11 mouse cellular contexts compared by ENCODE assay signal in the genomic region with DNA sequence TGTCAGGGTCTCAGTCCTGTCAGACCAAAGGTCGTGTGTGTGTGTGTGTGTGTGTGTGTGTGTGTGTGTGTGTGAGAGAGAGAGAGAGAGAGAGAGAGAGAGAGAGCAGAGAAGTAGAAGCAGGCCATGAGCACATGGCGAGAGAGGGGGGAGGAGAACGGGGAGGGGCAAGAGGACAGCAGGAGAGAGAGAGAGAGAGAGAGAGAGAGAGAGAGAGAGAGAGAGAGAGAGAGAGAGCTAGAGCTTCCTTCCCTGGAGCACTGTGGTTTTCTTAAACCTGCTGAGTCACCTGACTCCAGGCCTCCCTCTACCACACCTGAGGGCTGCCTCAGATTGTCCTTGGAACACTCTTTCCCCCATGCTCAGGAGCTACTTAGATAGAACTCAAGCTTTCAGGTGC. TPM values are rescaled to one million over a fixed set of nuclear protein-coding genes. Genes with fewer than 3 reads are reported as not detected.
DNase-seq lines count a peak whose midpoint lies in the region; ATAC-seq and TF ChIP-seq lines count a peak whose summit lies in the region.
"Not testable (repeated sequence)": the region's sequence is repeated elsewhere in the genome, so short reads cannot be mapped to it uniquely, and the experiment has no call there.
"Had no signal": no experiment of that assay in that cellular context is flagged by ENCODE, and none has a peak within 500 bp of the region (broad histone marks: within the 10 kb centered on the region; RNA-seq: fewer than 3 reads in every experiment).

No protein-coding gene starts in this region.

- 18% methylated on average over 3 of the region's 3 CpGs for WGBS in heart, embryonic 10.5 days
- 38% methylated on average over 3 of the region's 3 CpGs for whole genome bisulfite sequencing in hindbrain, embryonic 13.5 days
- 24% methylated on average over 3 of the region's 3 CpGs for WGBS in liver, embryonic 16.5 days (ENCODE audit: insufficient replicate concordance)
- 38% methylated on average over 3 of the region's 3 CpGs for WGBS in midbrain, embryonic 11.5 days

- DNase-seq in 3134 (ENCODE audit: extremely low read depth, insufficient read length, low spot score) (peak; percentile 71), ZHBTc4 (ENCODE audit: low read depth, low spot score) (peak; percentile 73)
- DNase-seq in heart, embryonic 10.5 days (ENCODE audit: low spot score), result not testable (repeated sequence)
- DNase-seq in kidney, postnatal 4 days, result peak; percentile 38 to 54
- peak; percentile 65 for DNase-seq in midbrain, embryonic 11.5 days (ENCODE audit: low spot score, missing footprints)

- H3K9me3 ChIP-seq in ES-Bruce4 (replicated peaks; ENCODE audit: control insufficient read depth, insufficient read depth, low read length, poor library complexity, severe bottlenecking); heart, embryonic 10.5 days; hindbrain, embryonic 13.5 days; liver, embryonic 16.5 days (replicated peaks; ENCODE audit: control insufficient read depth, low read length); midbrain, embryonic 11.5 days (ENCODE audit: control insufficient read depth, low read length): not testable (repeated sequence)

- peak overlapping the region; percentile 93 for H3K27ac ChIP-seq in ES-Bruce4 (ENCODE audit: insufficient read depth, low read length)
- peak overlapping the region; percentile 83 for H3K27ac ChIP-seq in heart, embryonic 10.5 days
- H3K27ac ChIP-seq in hindbrain, embryonic 13.5 days; midbrain, embryonic 11.5 days (ENCODE audit: low read depth, low read length): not testable (repeated sequence)
- H3K27ac ChIP-seq in liver, embryonic 16.5 days (ENCODE audit: low read length), result peak overlapping the region; percentile 38; the same call in 1 of the 2 replicates

- peak; percentile 79 for TF ChIP-seq EP300 in ES-Bruce4 (IDR thresholded peaks at IDR 0.05; ENCODE audit: insufficient read depth, low read depth, low read length)

- not testable (repeated sequence) for H3K36me3 ChIP-seq in ES-Bruce4 (ENCODE audit: control insufficient read depth, insufficient read depth, low read length, poor library complexity, severe bottlenecking); heart, embryonic 10.5 days; hindbrain, embryonic 13.5 days; liver, embryonic 16.5 days (ENCODE audit: control insufficient read depth, insufficient read depth); midbrain, embryonic 11.5 days (ENCODE audit: control insufficient read depth, insufficient read depth, low read length)

- peak; percentile 19 for TF ChIP-seq POLR2A in ES-Bruce4 (IDR thresholded peaks at IDR 0.05; ENCODE audit: insufficient read depth, low read length)

- not testable (repeated sequence) for H3K4me2 ChIP-seq in hindbrain, embryonic 13.5 days; liver, embryonic 16.5 days (ENCODE audit: low read depth, low read length); midbrain, embryonic 11.5 days

- not testable (repeated sequence) for H3K27me3 ChIP-seq in ES-Bruce4 (ENCODE audit: control insufficient read depth, insufficient read depth, low read length, poor library complexity, severe bottlenecking); heart, embryonic 10.5 days (ENCODE audit: insufficient read depth, poor library complexity, severe bottlenecking); hindbrain, embryonic 13.5 days; liver, embryonic 16.5 days (ENCODE audit: control insufficient read depth, insufficient read depth, low read depth, low read length); midbrain, embryonic 11.5 days (ENCODE audit: control insufficient read depth, insufficient read depth, low read length)

- ATAC-seq in hindbrain, embryonic 13.5 days (ENCODE audit: low FRiP score); liver, embryonic 16.5 days (ENCODE audit: low read depth); midbrain, embryonic 11.5 days (ENCODE audit: low FRiP score): not testable (repeated sequence)

- peak overlapping the region; percentile 94 for H3K9ac ChIP-seq in ES-Bruce4 (ENCODE audit: low read depth, poor library complexity, severe bottlenecking)
- 0 out of 2 replicates have a peak overlapping the region, but pooled peaks have one; percentile 4 for H3K9ac ChIP-seq in hindbrain, embryonic 13.5 days
- peak overlapping the region; percentile 6 for H3K9ac ChIP-seq in liver, embryonic 16.5 days (ENCODE audit: low read depth, low read length)
- not testable (repeated sequence) for H3K9ac ChIP-seq in midbrain, embryonic 11.5 days (ENCODE audit: low read length)

- TF ChIP-seq CTCF in ES-Bruce4 (IDR thresholded peaks at IDR 0.05; ENCODE audit: low read depth, low read length), result not testable (repeated sequence)

- peak overlapping the region; percentile 69 for H3K4me3 ChIP-seq in ES-Bruce4 (ENCODE audit: low read depth, low read length)
- not testable (repeated sequence) for H3K4me3 ChIP-seq in heart, embryonic 10.5 days; hindbrain, embryonic 13.5 days; liver, embryonic 16.5 days (ENCODE audit: low read depth, low read length); midbrain, embryonic 11.5 days (ENCODE audit: low read depth, low read length)

- H3K4me1 ChIP-seq in ES-Bruce4 (ENCODE audit: control insufficient read depth, insufficient read depth, low read length); midbrain, embryonic 11.5 days (ENCODE audit: control insufficient read depth, insufficient read depth, low read length): not testable (repeated sequence)
- H3K4me1 ChIP-seq in heart, embryonic 10.5 days, result peaks cover 54% of the 10 kb centered on the region
- peaks cover 17% of the 10 kb centered on the region for H3K4me1 ChIP-seq in hindbrain, embryonic 13.5 days (replicated peaks)
- H3K4me1 ChIP-seq in liver, embryonic 16.5 days (ENCODE audit: control insufficient read depth, low read depth, low read length), result peaks cover 49% of the 10 kb centered on the region

RNA-seq across cellular contexts. Expression of gene Hsp90aa1, which starts 1.2 kb away (rescaled TPM):
- polyA plus RNA-seq in ES-Bruce4 (2011; ENCODE audit: insufficient read depth, insufficient read length, low read depth, missing spikeins), result 4,323 and 4,421 TPM in 2 replicates
- polyA plus RNA-seq in heart, embryonic 10.5 days (2016; fragmentation: Nextera tagmentation; extraction: Ambion mirVana), result 620 and 1,082 TPM in 2 replicates
- 1,449 and 1,487 TPM in 2 replicates for polyA plus RNA-seq in hindbrain, embryonic 13.5 days (2015; fragmentation: Nextera tagmentation; extraction: Ambion mirVana)
- 431 and 513 TPM in 2 replicates for polyA plus RNA-seq in liver, embryonic 16.5 days (2015; fragmentation: Nextera tagmentation; extraction: Ambion mirVana)
- 1,541 and 1,584 TPM in 2 replicates for polyA plus RNA-seq in midbrain, embryonic 11.5 days (2014; fragmentation: Nextera tagmentation; extraction: Ambion mirVana)

RNA-seq across cellular contexts. Expression of gene 1700001K19Rik, which starts 18.9 kb away (rescaled TPM):
- not detected in 2 replicates for polyA plus RNA-seq in ES-Bruce4 (2011; ENCODE audit: insufficient read depth, insufficient read length, low read depth, missing spikeins)
- 0.15 TPM in 1 of 2 replicates, not detected in the other for polyA plus RNA-seq in heart, embryonic 10.5 days (2016; fragmentation: Nextera tagmentation; extraction: Ambion mirVana)
- polyA plus RNA-seq in hindbrain, embryonic 13.5 days (2015; fragmentation: Nextera tagmentation; extraction: Ambion mirVana), result 0.35 and 0.40 TPM in 2 replicates
- polyA plus RNA-seq in liver, embryonic 16.5 days (2015; fragmentation: Nextera tagmentation; extraction: Ambion mirVana), result not detected in 2 replicates
- polyA plus RNA-seq in midbrain, embryonic 11.5 days (2014; fragmentation: Nextera tagmentation; extraction: Ambion mirVana), result 0.14 and 0.34 TPM in 2 replicates
- polyA plus RNA-seq: frontal cortex, adult 2 months; kidney, embryonic 14.5 days; midbrain, embryonic 16.5 days had no signal

RNA-seq across cellular contexts. Expression of gene Wdr20, which starts 36.4 kb away (rescaled TPM):
- polyA plus RNA-seq in ES-Bruce4 (2011; ENCODE audit: insufficient read depth, insufficient read length, low read depth, missing spikeins), result 32.7 and 36.4 TPM in 2 replicates
- polyA plus RNA-seq in heart, embryonic 10.5 days (2016; fragmentation: Nextera tagmentation; extraction: Ambion mirVana), result 15.4 and 21.6 TPM in 2 replicates
- polyA plus RNA-seq in hindbrain, embryonic 13.5 days (2015; fragmentation: Nextera tagmentation; extraction: Ambion mirVana), result 26.0 and 26.3 TPM in 2 replicates
- 8.4 and 9.3 TPM in 2 replicates for polyA plus RNA-seq in liver, embryonic 16.5 days (2015; fragmentation: Nextera tagmentation; extraction: Ambion mirVana)
- 22.9 and 24.7 TPM in 2 replicates for polyA plus RNA-seq in midbrain, embryonic 11.5 days (2014; fragmentation: Nextera tagmentation; extraction: Ambion mirVana)
